Mouse (Mus musculus) thymus, adult 2 months (tissue): ENCODE results near the gene Aff1. TPM values are rescaled to one million over a fixed set of nuclear protein-coding genes. Genes with fewer than 3 reads are reported as not detected.

ENCODE experiments used
- DNase-seq: peaks from one replicate; pipeline ENCODE4 v3.0.0; 2021
- H3K27ac ChIP-seq: fragments of 200-500 bp; 2 replicates; pipeline ENCODE4 v1.5.1; 2012; ENCODE audit warnings: low read length, control low read depth; ENCODE audit not compliant: control insufficient read depth, insufficient read depth
- H3K27me3 ChIP-seq: fragments of 200-500 bp; 2 replicates; pipeline ENCODE4 v1.6.1; 2012; ENCODE audit warnings: mild to moderate bottlenecking, low read length, moderate library complexity, mixed read lengths; ENCODE audit not compliant: control insufficient read depth, insufficient read depth
- H3K36me3 ChIP-seq: fragments of 200-500 bp; 2 replicates; pipeline ENCODE4 v1.6.1; 2012; ENCODE audit warnings: mild to moderate bottlenecking, low read length, moderate library complexity; ENCODE audit not compliant: control insufficient read depth, insufficient read depth
- H3K4me1 ChIP-seq: fragments of 200-500 bp; replicated peaks from 2 replicates; pipeline ENCODE4 v1.6.1; 2012; ENCODE audit warnings: low read length; ENCODE audit not compliant: control insufficient read depth, insufficient read depth
- H3K4me3 ChIP-seq: fragments of 200-500 bp; 2 replicates; pipeline ENCODE4 v1.5.1; 2012; ENCODE audit warnings: mild to moderate bottlenecking, low read length, control low read depth, moderate library complexity; ENCODE audit not compliant: control insufficient read depth, insufficient read depth
- CTCF ChIP-seq: fragments of 200-500 bp; IDR thresholded peaks from 2 replicates; pipeline ENCODE4 v1.5.1; 2012; ENCODE audit warnings: mild to moderate bottlenecking, control low read depth, low read length, moderate library complexity, borderline replicate concordance; ENCODE audit not compliant: control insufficient read depth, poor library complexity, insufficient read depth; ENCODE audit errors: extremely low read depth
- POLR2A ChIP-seq: fragments of 200-500 bp; IDR thresholded peaks from 2 replicates; pipeline ENCODE4 v1.6.1; 2012; ENCODE audit warnings: mild to moderate bottlenecking, low read length, control low read depth, moderate library complexity; ENCODE audit not compliant: control insufficient read depth, poor library complexity, insufficient read depth; ENCODE audit errors: extremely low read depth
- WGBS: fragments of 180-500 bp; shearing (Covaris S2); methylation state at CpG from one replicate; pipeline ENCODE4 v1.1.7; 2018; 5-methylcytosine and 5-hydroxymethylcytosine counted together
- polyA plus RNA-seq: library from polyadenylated mRNA; depleted of rRNA; stranded (reverse); fragments of >200 nt; gene quantifications from 2 replicates; pipeline ENCODE4 v1.2.3, GENCODE M21; 2012

Aff1 gene
- polyA plus RNA-seq, 1 experiment, result 49.1 TPM

DNA sequence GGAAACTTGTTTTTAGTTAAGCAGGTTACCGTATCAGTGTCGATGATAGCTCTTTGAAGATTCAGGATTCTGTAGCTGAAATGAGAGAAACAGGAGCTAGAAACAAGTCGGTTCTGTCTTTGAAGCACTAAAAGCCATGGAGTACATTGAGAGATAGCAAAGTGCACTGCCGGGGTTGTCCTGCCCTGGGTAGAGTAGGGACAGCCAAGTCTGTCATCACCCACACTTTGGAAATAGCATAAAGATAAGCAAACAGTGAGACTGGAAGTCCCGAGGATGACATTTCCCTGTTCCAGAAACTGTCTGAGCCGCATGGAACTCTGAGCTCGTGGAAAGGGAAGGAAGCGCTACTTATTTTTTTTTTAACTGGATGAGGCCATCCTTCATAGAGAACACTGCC is 136.6 kb downstream of the Aff1 start:
- TF ChIP-seq CTCF (no peak), POLR2A (no peak)
- H3K27ac ChIP-seq, result no peak overlapping the region
- DNase-seq, result no peak
- no peaks in the 10 kb centered on the region for H3K4me1 ChIP-seq
- no peaks in the 10 kb centered on the region for H3K27me3 ChIP-seq
- H3K36me3 ChIP-seq, result peaks cover 74% of the 10 kb centered on the region
- no peak overlapping the region for H3K4me3 ChIP-seq
- WGBS, result 95% methylated on average over 8 of the region's 8 CpGs

DNA sequence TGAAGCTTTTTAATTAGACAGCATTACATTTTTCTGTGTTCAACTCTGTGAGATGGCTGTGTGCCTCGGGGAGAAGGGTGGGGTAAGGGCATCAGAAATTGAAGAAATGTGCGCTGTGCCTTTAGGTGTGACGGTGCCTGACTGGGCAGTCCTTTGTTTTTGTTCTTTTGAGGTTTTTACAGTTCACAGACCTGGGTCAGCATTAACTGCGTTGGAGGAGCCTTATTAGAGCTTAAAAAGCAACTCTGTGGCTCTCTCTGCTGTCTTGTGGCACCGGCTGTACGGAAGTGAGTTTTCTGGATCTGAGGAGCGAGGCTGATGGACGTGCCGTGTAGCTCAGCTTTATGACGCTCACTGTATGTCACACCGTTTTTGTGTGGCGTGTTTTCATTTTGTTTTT is 137.0 kb downstream of the Aff1 start:
- Histone ChIP-seq H3K4me1 (no peaks in the 10 kb centered on the region), H3K36me3 (peaks cover 78% of the 10 kb centered on the region), H3K4me3 (no peak overlapping the region), H3K27me3 (no peaks in the 10 kb centered on the region), H3K27ac (no peak overlapping the region)
- TF ChIP-seq POLR2A (no peak), CTCF (no peak)
- no peak for DNase-seq
- WGBS, result 96% methylated on average over 12 of the region's 12 CpGs

DNA sequence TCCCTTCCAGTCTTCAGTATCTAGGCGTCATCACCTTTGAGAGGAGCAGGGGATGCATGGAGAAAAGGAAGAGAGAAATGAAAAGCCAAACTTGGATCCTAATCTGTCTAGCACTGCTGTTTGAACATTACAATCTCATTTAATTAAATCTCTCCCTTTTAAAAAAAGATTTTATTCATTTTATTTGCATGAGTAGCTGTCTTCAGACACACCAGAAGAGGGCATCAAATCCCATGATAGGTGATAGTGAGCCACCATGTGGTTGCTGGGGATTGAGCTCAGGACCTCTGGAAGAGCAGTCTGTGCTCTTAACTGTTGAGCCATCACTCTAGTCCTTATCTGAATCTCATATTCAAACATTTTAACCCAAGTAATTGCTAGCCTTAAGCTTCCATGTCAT is 138.7 kb downstream of the Aff1 start:
- H3K36me3 ChIP-seq, result peaks cover 90% of the 10 kb centered on the region

GRCm38 (mm10) chr5:103835471-103836147 is 143.4 kb downstream of the Aff1 start:
- Histone ChIP-seq H3K36me3 (peaks cover 81% of the 10 kb centered on the region), H3K27me3 (no peaks in the 10 kb centered on the region), H3K4me1 (no peaks in the 10 kb centered on the region), H3K27ac (no peak overlapping the region), H3K4me3 (no peak overlapping the region)
- TF ChIP-seq CTCF (no peak), POLR2A (no peak)
- 93% methylated on average over 15 of the region's 15 CpGs for WGBS
- DNase-seq, result no peak

More for the DNA sequence above, 138.7 kb downstream of the Aff1 start:
- TF ChIP-seq POLR2A, result no peak
- TF ChIP-seq CTCF, result no peak
- no peak for DNase-seq
- no peaks in the 10 kb centered on the region for H3K4me1 ChIP-seq
- no peak overlapping the region for H3K27ac ChIP-seq
- no peak overlapping the region for H3K4me3 ChIP-seq
- H3K27me3 ChIP-seq, result no peaks in the 10 kb centered on the region
- 100% methylated on average over 1 of the region's 1 CpGs for WGBS

DNA sequence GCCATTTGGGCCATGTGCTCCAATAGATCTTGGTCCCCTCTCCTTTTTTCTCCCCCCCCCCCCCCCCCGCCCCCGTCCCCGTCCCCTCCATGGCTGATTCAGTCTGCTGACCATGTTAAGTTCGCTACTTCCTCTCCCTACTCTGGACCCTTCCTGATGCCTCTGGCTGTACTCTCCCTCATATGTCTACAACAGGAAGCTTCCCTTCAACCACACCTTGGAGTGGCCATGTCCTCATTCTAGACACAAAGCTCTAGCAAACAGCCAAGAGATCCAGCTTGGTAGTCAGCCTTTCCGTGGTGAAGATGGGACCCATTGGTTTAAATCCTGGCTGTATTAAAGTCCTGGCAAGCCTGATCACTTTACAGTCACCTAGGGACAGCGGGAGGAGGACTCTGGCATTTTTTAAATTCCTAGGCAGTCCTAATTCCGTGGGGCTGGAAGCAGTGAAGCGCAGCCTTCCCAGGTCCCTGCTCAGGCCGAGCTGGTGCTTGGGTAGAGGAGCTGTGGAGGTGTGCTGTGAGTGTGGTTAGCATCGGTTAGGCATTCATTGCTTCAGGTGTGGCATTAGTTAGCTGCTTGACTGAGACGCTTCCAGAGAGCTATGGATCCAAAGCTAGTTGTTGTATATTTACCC is 144.1 kb downstream of the Aff1 start:
- TF ChIP-seq CTCF, result no peak
- TF ChIP-seq POLR2A, result no peak
- DNase-seq, result no peak
- 91% methylated on average over 11 of the region's 11 CpGs for WGBS
- H3K4me1 ChIP-seq, result no peaks in the 10 kb centered on the region
- no peak overlapping the region for H3K4me3 ChIP-seq
- no peak overlapping the region for H3K27ac ChIP-seq
- no peaks in the 10 kb centered on the region for H3K27me3 ChIP-seq
- peaks cover 81% of the 10 kb centered on the region for H3K36me3 ChIP-seq

- Histone ChIP-seq H3K36me3 (peaks cover 84% of the 10 kb centered on the region), H3K4me1 (no peaks in the 10 kb centered on the region), H3K27me3 (no peaks in the 10 kb centered on the region), H3K4me3 (no peak overlapping the region), H3K27ac (no peak overlapping the region)
- no peak for DNase-seq
- TF ChIP-seq CTCF (no peak), POLR2A (no peak)
- WGBS, result 91% methylated on average over 15 of the region's 15 CpGs
Observed at GRCm38 (mm10) chr5:103838550-103839264, 146.5 kb downstream of the Aff1 start.
